Mouse (Mus musculus) bone marrow, adult 2 months (tissue): ENCODE data around the gene Fbp1.

Source experiments
- CTCF ChIP-seq: fragments of 200-500 bp; IDR thresholded peaks from 2 replicates; pipeline ENCODE4 v1.5.1; 2011; ENCODE audit warnings: low read length, control low read depth; ENCODE audit not compliant: control insufficient read depth, insufficient read depth
- POLR2A ChIP-seq: fragments of 200-500 bp; IDR thresholded peaks from 2 replicates; pipeline ENCODE4 v1.6.1; 2011; ENCODE audit warnings: low read depth, mild to moderate bottlenecking, control low read depth, low read length, borderline replicate concordance; ENCODE audit not compliant: control insufficient read depth

GRCm38 (mm10) chr13:62908163-62908559 lies 20.1 kb upstream of the Fbp1 start:
- TF ChIP-seq CTCF: no peak
- TF ChIP-seq POLR2A: no peak
